Mouse (Mus musculus) forebrain, embryonic 13.5 days (tissue): ENCODE measurements at regions not wholly inside any gene's neighbourhood (a gene's known extent, or its start where the extent isn't known, plus 50 kb on each side); places are given as distances from the start of the nearest gene placed in this dataset.

ENCODE experiments used
- ATAC-seq: fragments of 200-750 bp; cut with Nextera tagmentation; 2 replicates; pipeline ENCODE4 v1.8.0; 2017
- H3K27ac ChIP-seq: fragments of 300-500 bp; sonication (generic); 2 replicates; pipeline ENCODE4 v1.5.1; 2015; ENCODE audit warnings: inconsistent platforms, mild to moderate bottlenecking, moderate library complexity
- H3K27me3 ChIP-seq: fragments of 300-500 bp; sonication (generic); 2 replicates; pipeline ENCODE4 v1.6.1; 2015; ENCODE audit warnings: mild to moderate bottlenecking, inconsistent platforms
- H3K36me3 ChIP-seq: fragments of 300-500 bp; sonication (generic); 2 replicates; pipeline ENCODE4 v1.6.1; 2015; ENCODE audit warnings: mild to moderate bottlenecking, inconsistent platforms; ENCODE audit not compliant: poor library complexity, severe bottlenecking
- H3K4me1 ChIP-seq: fragments of 300-500 bp; sonication (generic); 2 replicates; pipeline ENCODE4 v1.6.1; 2015; ENCODE audit warnings: inconsistent platforms
- H3K4me2 ChIP-seq: fragments of 300-500 bp; sonication (generic); 2 replicates; pipeline ENCODE4 v1.6.1; 2015; ENCODE audit warnings: inconsistent platforms, mild to moderate bottlenecking, moderate library complexity
- H3K4me3 ChIP-seq: fragments of 300-500 bp; sonication (generic); 2 replicates; pipeline ENCODE4 v1.5.1; 2015; ENCODE audit warnings: mild to moderate bottlenecking, inconsistent platforms
- H3K9ac ChIP-seq: fragments of 300-500 bp; sonication (generic); 2 replicates; pipeline ENCODE4 v1.6.1; 2015; ENCODE audit warnings: mild to moderate bottlenecking, inconsistent platforms
- H3K9me3 ChIP-seq: fragments of 300-500 bp; sonication (generic); replicated peaks from 2 replicates; pipeline ENCODE4 v1.6.1; 2016; ENCODE audit warnings: inconsistent platforms
- WGBS: fragments of 180-500 bp; shearing (Covaris S2); methylation state at CpG from one replicate; pipeline ENCODE4 v1.1.7; 2015; 5-methylcytosine and 5-hydroxymethylcytosine counted together

DNA sequence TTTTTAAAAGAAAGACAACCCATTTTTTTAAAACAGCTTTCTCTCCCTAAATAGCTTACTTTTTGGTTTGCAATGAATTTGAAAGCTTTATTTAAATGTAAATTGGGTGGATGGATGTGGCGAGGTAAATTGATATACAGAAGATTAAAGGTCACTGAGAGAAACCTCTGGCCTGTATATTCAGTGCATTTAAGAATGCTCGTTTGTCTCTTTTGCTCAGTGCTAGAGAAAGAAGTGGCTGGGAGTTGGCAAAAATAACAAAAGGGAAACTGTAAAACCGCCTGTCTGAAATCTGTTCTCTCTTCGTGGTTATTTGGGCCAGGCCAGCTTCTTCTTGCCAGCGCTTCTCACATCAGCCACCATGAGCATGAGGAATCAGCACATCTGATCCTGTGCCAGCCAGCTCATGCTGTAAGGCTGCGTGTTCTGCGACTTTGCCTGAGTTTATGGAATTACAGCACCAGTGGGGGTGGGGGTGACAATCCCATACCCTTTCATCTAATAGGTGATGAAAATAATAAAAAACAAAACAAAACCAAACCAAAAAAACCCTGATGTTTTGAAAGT is 62.7 kb upstream of the Cul1 start:
- Histone ChIP-seq H3K9me3 (no peaks in the 10 kb centered on the region), H3K4me3 (no peak overlapping the region), H3K27me3 (no peaks in the 10 kb centered on the region), H3K9ac (no peak overlapping the region), H3K27ac (peak overlapping the region; percentile 66; the same call in 1 of the 2 replicates), H3K4me1 (peaks cover 16% of the 10 kb centered on the region), H3K36me3 (no peaks in the 10 kb centered on the region), H3K4me2 (peak overlapping the region; percentile 22; the same call in 1 of the 2 replicates)
- peak; percentile 93 for ATAC-seq
- 21% methylated on average over 7 of the region's 7 CpGs for WGBS

DNA sequence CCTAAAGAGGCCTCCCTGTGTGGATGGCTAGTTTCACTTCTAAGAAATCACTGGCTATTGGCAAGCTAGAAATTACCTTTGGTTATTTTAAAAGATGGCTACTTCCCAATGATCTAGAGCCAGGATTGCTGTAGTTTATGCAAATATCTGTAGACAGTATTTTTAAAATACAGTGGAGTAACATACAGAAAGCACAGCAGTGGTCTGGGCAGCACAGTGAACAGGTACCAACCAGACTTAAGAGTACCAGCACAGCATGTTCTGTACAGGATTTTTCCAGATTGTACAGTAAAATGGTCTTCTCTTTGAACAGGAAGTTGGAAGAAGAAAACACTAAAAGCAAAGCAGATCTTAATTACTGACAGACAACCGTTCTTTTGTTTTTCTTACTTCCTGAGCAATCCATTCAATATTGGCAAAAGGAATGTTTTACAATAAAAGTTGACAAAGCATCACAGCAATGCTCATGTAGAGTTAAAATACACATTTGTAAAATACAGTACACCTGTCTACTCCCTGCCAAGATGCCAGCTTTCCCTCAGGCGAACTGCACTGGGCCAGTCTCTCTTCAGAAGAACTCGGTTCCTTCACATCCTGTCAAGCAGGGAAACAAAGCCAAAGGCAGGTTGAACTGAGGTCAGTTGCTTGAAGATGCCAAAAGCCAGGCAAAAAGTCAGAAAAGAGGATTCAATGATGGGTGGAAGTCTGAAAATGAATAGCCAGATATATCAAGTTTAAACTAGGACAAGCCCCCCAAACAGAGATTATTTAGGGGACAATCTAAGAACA is 62.0 kb upstream of the Cul1 start:
- no peaks in the 10 kb centered on the region for H3K9me3 ChIP-seq
- no peaks in the 10 kb centered on the region for H3K27me3 ChIP-seq
- ATAC-seq = peak; percentile 48; the same call in 1 of the 2 replicates
- H3K4me2 ChIP-seq = no peak overlapping the region
- H3K27ac ChIP-seq = peak overlapping the region; percentile 66; the same call in 1 of the 2 replicates
- WGBS = 60% methylated on average over 3 of the region's 3 CpGs
- H3K4me1 ChIP-seq = peaks cover 16% of the 10 kb centered on the region
- no peaks in the 10 kb centered on the region for H3K36me3 ChIP-seq
- no peak overlapping the region for H3K9ac ChIP-seq
- no peak overlapping the region for H3K4me3 ChIP-seq

DNA sequence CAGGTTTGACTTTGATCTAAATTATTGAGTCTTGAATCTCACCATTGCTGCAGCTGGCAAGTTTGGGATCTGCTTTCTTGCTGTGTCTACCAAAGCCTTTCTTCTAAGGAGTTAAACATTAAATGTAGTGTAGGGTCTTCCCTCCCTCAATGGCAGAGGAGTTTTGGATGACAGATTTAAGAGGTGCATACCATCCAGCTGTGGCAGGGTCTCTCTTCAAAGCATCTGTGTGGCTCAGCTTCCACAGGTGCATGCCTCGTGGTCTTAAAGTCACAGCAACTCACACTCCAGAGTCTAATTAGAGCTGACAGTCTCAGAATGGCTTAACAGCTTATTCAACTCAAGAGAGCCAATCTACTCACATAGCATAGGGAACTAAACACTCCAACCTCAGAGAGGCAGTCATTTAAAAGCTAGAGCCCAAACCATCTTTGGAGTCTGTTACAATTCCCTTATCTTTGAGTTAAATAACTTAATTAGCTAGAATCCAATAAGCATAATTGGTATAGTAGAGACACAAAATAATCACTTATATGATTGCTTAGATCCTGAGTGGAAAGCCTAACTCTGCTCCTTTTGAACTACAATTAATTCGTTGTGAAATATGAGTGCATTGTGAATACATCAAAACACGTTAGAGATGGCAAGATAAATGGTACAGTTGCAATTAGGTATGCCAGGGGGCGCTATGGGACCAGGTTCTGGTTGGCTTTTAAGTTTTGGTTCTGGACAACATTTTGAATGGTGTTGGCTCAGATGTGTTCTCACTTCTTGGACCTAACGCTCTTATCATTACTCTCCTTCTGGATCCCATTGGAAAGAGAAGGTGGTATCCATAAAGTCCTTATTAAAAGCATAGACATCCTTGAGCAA is 57.5 kb upstream of the Cul1 start:
- H3K9ac ChIP-seq = no peak overlapping the region
- H3K4me3 ChIP-seq = no peak overlapping the region
- H3K9me3 ChIP-seq = no peaks in the 10 kb centered on the region
- H3K27ac ChIP-seq = no peak overlapping the region
- peaks cover 8% of the 10 kb centered on the region for H3K4me1 ChIP-seq
- no peaks in the 10 kb centered on the region for H3K36me3 ChIP-seq
- no peaks in the 10 kb centered on the region for H3K27me3 ChIP-seq
- no peak for ATAC-seq
- no peak overlapping the region for H3K4me2 ChIP-seq
- WGBS = 41% methylated on average over 5 of the region's 5 CpGs
